Mouse (Mus musculus) CH12.LX (cell line): ENCODE results near the gene Phgr1. TPM values are rescaled to one million over a fixed set of nuclear protein-coding genes. Genes with fewer than 3 reads are reported as not detected.

Experiments
- DNase-seq: peaks from one replicate; pipeline ENCODE4 v3.0.0-alpha.2; 2013; ENCODE audit errors: extremely low read depth
- H3K27ac ChIP-seq: 2 replicates; pipeline ENCODE4 v1.5.1; 2012; ENCODE audit warnings: low read depth, mild to moderate bottlenecking, control low read depth, moderate library complexity; ENCODE audit not compliant: insufficient read depth
- H3K27me3 ChIP-seq: replicated peaks from 2 replicates; pipeline ENCODE3; 2012; ENCODE audit warnings: inconsistent platforms
- H3K36me3 ChIP-seq, 2 experiments: replicated peaks in 1 of 2; 2 replicates each; pipeline versions ENCODE3 to v1.6.1; 2012; ENCODE audit warnings: inconsistent platforms in 1 of 2, low read length in 1 of 2, mild to moderate bottlenecking in 1 of 2, mixed read lengths in 1 of 2, moderate library complexity in 1 of 2; ENCODE audit not compliant: control insufficient read depth in 1 of 2, insufficient read depth in 1 of 2
- H3K4me1 ChIP-seq, 2 experiments: 2 replicates each; pipeline ENCODE4 v1.6.1; 2012; ENCODE audit warnings: inconsistent platforms in 1 of 2, moderate library complexity in 1 of 2; ENCODE audit not compliant: insufficient read depth in 2 of 2, control insufficient read depth in 1 of 2
- H3K4me2 ChIP-seq: 2 replicates; pipeline ENCODE4 v1.6.1; 2012; ENCODE audit warnings: low read depth, mild to moderate bottlenecking, control low read depth; ENCODE audit not compliant: poor library complexity, insufficient read depth, severe bottlenecking
- H3K4me3 ChIP-seq, 3 experiments: fragments of 150-350 bp in 1 of 3; sonication (generic) in 1 of 3; replicated peaks in 1 of 3; 2 replicates each; pipeline versions ENCODE3 to v1.5.1; 2011 to 2012; ENCODE audit warnings: low read depth in 2 of 3, low read length in 2 of 3, mild to moderate bottlenecking in 2 of 3, moderate library complexity in 2 of 3, control low read depth in 1 of 3, improper control_type of control experiment in 1 of 3, inconsistent platforms in 1 of 3, mixed read lengths in 1 of 3; ENCODE audit not compliant: poor library complexity in 1 of 3
- H3K79me2 ChIP-seq: replicated peaks from 2 replicates; pipeline ENCODE4 v1.6.1; 2012; ENCODE audit warnings: mild to moderate bottlenecking, moderate library complexity; ENCODE audit not compliant: control insufficient read depth, poor library complexity, insufficient read depth, severe bottlenecking; ENCODE audit errors: extremely low read depth
- H3K9ac ChIP-seq: 2 replicates; pipeline ENCODE4 v1.6.1; 2012; ENCODE audit warnings: low read depth, mild to moderate bottlenecking, control low read depth, moderate library complexity; ENCODE audit not compliant: insufficient read depth
- H3K9me3 ChIP-seq: replicated peaks from 2 replicates; pipeline ENCODE3; 2012; ENCODE audit warnings: low read length, inconsistent platforms, mixed read lengths
- BHLHE40 ChIP-seq: IDR thresholded peaks from 2 replicates; pipeline ENCODE4 v1.6.1; 2011; ENCODE audit warnings: mild to moderate bottlenecking, low read depth, low read length, improper control_type of control experiment
- CHD2 ChIP-seq: IDR thresholded peaks from 2 replicates; pipeline ENCODE4 v1.6.1; 2011; ENCODE audit warnings: low read length, improper control_type of control experiment
- CTCF ChIP-seq, 2 experiments: IDR thresholded peaks in 1 of 2; conservative IDR thresholded peaks in 1 of 2; 2 replicates each; pipeline ENCODE4 v1.5.1; 2011 to 2012; ENCODE audit warnings: low read depth in 2 of 2, low read length in 2 of 2, improper control_type of control experiment in 1 of 2, inconsistent platforms in 1 of 2, mild to moderate bottlenecking in 1 of 2, moderate library complexity in 1 of 2
- EP300 ChIP-seq: IDR thresholded peaks from 2 replicates; pipeline ENCODE4 v1.6.1; 2011; ENCODE audit warnings: low read length, improper control_type of control experiment
- ETS1 ChIP-seq: conservative IDR thresholded peaks from 2 replicates; pipeline ENCODE4 v1.6.1; 2012; ENCODE audit warnings: low read depth, mild to moderate bottlenecking, inconsistent platforms, low read length, improper control_type of control experiment, moderate library complexity
- GABPA ChIP-seq: IDR thresholded peaks from 2 replicates; pipeline ENCODE4 v1.6.1; 2012; ENCODE audit warnings: low read depth, low read length, improper control_type of control experiment, inconsistent platforms; ENCODE audit not compliant: insufficient replicate concordance
- IRF4 ChIP-seq: IDR thresholded peaks from 2 replicates; pipeline ENCODE4 v1.6.1; 2014; ENCODE audit warnings: low read depth, mild to moderate bottlenecking, inconsistent platforms, low read length, improper control_type of control experiment
- JUN ChIP-seq: IDR thresholded peaks from 2 replicates; pipeline ENCODE4 v1.6.1; 2011; ENCODE audit warnings: low read depth, mild to moderate bottlenecking, low read length, improper control_type of control experiment, moderate library complexity; ENCODE audit not compliant: insufficient read depth
- KAT2A ChIP-seq: IDR thresholded peaks from 2 replicates; pipeline ENCODE4 v1.6.1; 2012; ENCODE audit warnings: low read length, improper control_type of control experiment, inconsistent platforms; ENCODE audit not compliant: insufficient replicate concordance
- MAFK ChIP-seq: IDR thresholded peaks from 2 replicates; pipeline ENCODE4 v1.6.1; 2011; ENCODE audit warnings: low read length, improper control_type of control experiment; ENCODE audit not compliant: insufficient replicate concordance
- MAX ChIP-seq: IDR thresholded peaks from 2 replicates; pipeline ENCODE4 v1.6.1; 2011; ENCODE audit warnings: low read length, improper control_type of control experiment
- MAZ ChIP-seq: IDR thresholded peaks from 2 replicates; pipeline ENCODE4 v1.6.1; 2012; ENCODE audit warnings: low read depth, mild to moderate bottlenecking, inconsistent platforms, low read length, improper control_type of control experiment, moderate library complexity
- MEF2A ChIP-seq: IDR thresholded peaks from 2 replicates; pipeline ENCODE4 v1.6.1; 2014; ENCODE audit warnings: low read depth, mild to moderate bottlenecking, inconsistent platforms, low read length, improper control_type of control experiment, borderline replicate concordance
- MXI1 ChIP-seq: IDR thresholded peaks from 2 replicates; pipeline ENCODE4 v1.6.1; 2011; ENCODE audit warnings: mild to moderate bottlenecking, low read depth, low read length, improper control_type of control experiment
- MYC ChIP-seq: IDR thresholded peaks from 2 replicates; pipeline ENCODE4 v1.6.1; 2011; ENCODE audit warnings: low read depth, mild to moderate bottlenecking, improper control_type of control experiment, low read length
- NELFE ChIP-seq: IDR thresholded peaks from 2 replicates; pipeline ENCODE4 v1.6.1; 2011; ENCODE audit warnings: low read depth, low read length, improper control_type of control experiment
- PAX5 ChIP-seq: IDR thresholded peaks from 2 replicates; pipeline ENCODE4 v1.6.1; 2012; ENCODE audit warnings: low read length, inconsistent platforms, mixed read lengths
- POLR2A ChIP-seq: IDR thresholded peaks from 2 replicates; pipeline ENCODE4 v1.6.1; 2011; ENCODE audit warnings: low read depth, mild to moderate bottlenecking, improper control_type of control experiment, low read length
- RCOR1 ChIP-seq: conservative IDR thresholded peaks from 2 replicates; pipeline ENCODE4 v1.6.1; 2012; ENCODE audit warnings: low read depth, mild to moderate bottlenecking, inconsistent platforms, low read length, improper control_type of control experiment
- SIN3A ChIP-seq: IDR thresholded peaks from 2 replicates; pipeline ENCODE4 v1.6.1; 2012; ENCODE audit warnings: low read length, improper control_type of control experiment, inconsistent platforms
- SMC3 ChIP-seq: IDR thresholded peaks from 2 replicates; pipeline ENCODE4 v1.6.1; 2011; ENCODE audit warnings: low read depth, low read length, improper control_type of control experiment
- TBP ChIP-seq: conservative IDR thresholded peaks from 2 replicates; pipeline ENCODE4 v1.6.1; 2011; ENCODE audit warnings: low read depth, low read length, improper control_type of control experiment
- TCF12 ChIP-seq: IDR thresholded peaks from 2 replicates; pipeline ENCODE4 v1.6.1; 2014; ENCODE audit warnings: low read depth, mild to moderate bottlenecking, inconsistent platforms, low read length, improper control_type of control experiment
- USF1 ChIP-seq: IDR thresholded peaks from 2 replicates; pipeline ENCODE4 v1.6.1; 2014; ENCODE audit warnings: low read depth, mild to moderate bottlenecking, inconsistent platforms, low read length, improper control_type of control experiment
- USF2 ChIP-seq: conservative IDR thresholded peaks from 2 replicates; pipeline ENCODE4 v1.6.1; 2011; ENCODE audit warnings: low read depth, low read length, improper control_type of control experiment
- ZMIZ1 ChIP-seq: IDR thresholded peaks from 2 replicates; pipeline ENCODE4 v1.6.1; 2012; ENCODE audit warnings: low read depth, mild to moderate bottlenecking, inconsistent platforms, low read length, improper control_type of control experiment
- ZNF384 ChIP-seq: IDR thresholded peaks from 2 replicates; pipeline ENCODE4 v1.6.1; 2012; ENCODE audit warnings: low read depth, low read length, improper control_type of control experiment, inconsistent platforms
- dilution Hi-C: fragments of 300-500 bp; cut with MboI; formaldehyde crosslinking; loops from 2 replicates; pipeline ENCODE4 v1.14.3; 2020; ENCODE audit warnings: low sequenced_read_pairs; ENCODE audit not compliant: extremely low pct_unique_long_range_greater_than_20kb, extremely low pct_ligation_motif_present
- in situ Hi-C: fragments of 300-500 bp; cut with MboI; formaldehyde crosslinking; loops from 3 replicates; pipeline ENCODE4 v1.14.3; 2019; ENCODE audit warnings: low sequenced_read_pairs, low pct_ligation_motif_present, low pct_unique_long_range_greater_than_20kb, mixed read lengths
- polyA plus RNA-seq: library from polyadenylated mRNA; unstranded; fragments of >175 nt; gene quantifications from 2 replicates; pipeline ENCODE4 v1.2.1, GENCODE M21; 2012; ENCODE audit warnings: low read depth; ENCODE audit not compliant: insufficient read length
- total RNA-seq, 2 experiments: library from RNA; depleted of rRNA; stranded (reverse); fragments of 300-350 nt in 1 of 2; fragments of >200 nt in 1 of 2; gene quantifications; 2 replicates each; pipeline ENCODE4 v1.2.3; 2012 to 2014

Phgr1 gene
- total and polyA plus RNA-seq, 3 experiments = not detected

DNA sequence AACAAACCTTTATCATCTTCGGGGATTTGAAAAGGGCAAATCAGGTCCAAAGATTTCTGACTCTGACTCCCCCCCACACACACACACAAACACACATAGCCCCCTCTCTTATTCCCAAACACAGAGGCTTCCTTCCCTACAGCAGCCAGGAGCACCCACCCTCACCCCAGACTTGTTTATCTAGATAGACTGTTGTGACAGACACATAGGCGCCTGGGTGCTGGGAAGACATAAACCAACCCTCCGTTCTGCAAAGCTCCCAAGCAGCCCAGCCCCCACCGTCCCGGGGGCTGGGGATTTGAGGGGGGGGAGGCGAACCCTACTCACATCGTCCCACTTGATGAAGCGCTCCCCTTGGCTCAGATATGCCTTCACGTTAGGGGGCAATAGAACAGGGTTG lies 44.7 kb upstream of the Phgr1 start (continued):
- no peak for TF ChIP-seq SMC3
- TF ChIP-seq, all 38 proteins: peak for 0

DNA sequence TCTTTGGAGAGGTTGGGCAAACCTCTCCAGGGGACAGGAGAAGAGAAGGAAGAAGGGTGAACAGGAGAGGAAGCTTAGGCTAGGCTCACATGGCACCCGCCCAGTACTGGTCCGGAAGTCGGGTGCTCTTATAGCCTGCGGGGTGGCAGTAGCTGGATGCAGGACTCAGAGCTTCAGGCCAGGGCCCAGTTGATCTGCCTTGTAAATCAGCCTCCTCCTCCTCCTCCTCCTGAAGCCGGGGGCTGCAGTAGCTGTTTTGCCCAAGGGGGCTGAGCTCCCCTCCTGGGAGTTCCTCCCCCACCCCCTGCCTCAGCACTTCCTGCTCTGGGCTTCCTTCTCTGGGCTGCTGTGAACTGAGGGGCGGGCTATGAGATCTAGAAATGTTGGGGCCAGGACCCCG lies 44.2 kb upstream of the Phgr1 start, which contains the start of gene Plcb2:
Gene Plcb2 (minus strand): TSS at position 102 of the 400 bp plus-strand sequence.
- peaks cover 6 to 25% of the 10 kb centered on the region in 2 experiments for H3K36me3 ChIP-seq
- H3K27me3 ChIP-seq = peaks cover under 1% of the 10 kb centered on the region
- H3K27ac ChIP-seq = peak within 1 kb of the TSS; percentile 46; the same call in 1 of the 2 replicates
- TF ChIP-seq BHLHE40 (0 out of 2 replicates have a peak, but pooled peaks have one; percentile 55), POLR2A (peak; percentile 63), MAX (peak; percentile 50; the same call in 1 of the 2 replicates), ZMIZ1 (0 out of 2 replicates have a peak, but pooled peaks have one; percentile 30), EP300 (peak; percentile 40; the same call in 1 of the 2 replicates), ZNF384 (no peak), MEF2A (peak; percentile 48; the same call in 1 of the 2 replicates), USF2 (no peak), CHD2 (peak; percentile 48; the same call in 1 of the 2 replicates), KAT2A (0 out of 2 replicates have a peak, but pooled peaks have one; percentile 41), TBP (peak; percentile 67; the same call in 1 of the 2 replicates), ETS1 (peak; percentile 34; the same call in 1 of the 2 replicates), MXI1 (no peak; the same call in 1 of the 2 replicates), MYC (no peak), SMC3 (no peak), RCOR1 (no peak), TCF12 (peak; percentile 51; the same call in 1 of the 2 replicates), NELFE (peak; percentile 58; the same call in 1 of the 2 replicates), PAX5 (no peak), MAZ (0 out of 2 replicates have a peak, but pooled peaks have one; percentile 60), IRF4 (peak; percentile 38; the same call in 1 of the 2 replicates), MAFK (no peak), JUN (no peak), SIN3A (no peak; the same call in 1 of the 2 replicates), CTCF (conservative IDR thresholded peaks at IDR 0.05 in 1 of 2, IDR thresholded peaks at IDR 0.05 in 1 of 2; ENCODE audit: low read depth in 2 of 2, low read length in 2 of 2) (no peak), GABPA (no peak), USF1 (no peak)
- H3K79me2 ChIP-seq = no peaks in the 10 kb centered on the region
- H3K9ac ChIP-seq = peak within 1 kb of the TSS; percentile 55
- peak; percentile 60 for DNase-seq
- H3K4me3 ChIP-seq = peak within 1 kb of the TSS; percentile 36 to 64 (median 59)
- no peaks in the 10 kb centered on the region for H3K9me3 ChIP-seq
- dilution Hi-C loops = no loop called here
- H3K4me2 ChIP-seq = peak within 1 kb of the TSS; percentile 53
- H3K4me1 ChIP-seq = peaks cover 16 to 65% of the 10 kb centered on the region in 2 experiments; a peak in 3 of 4 replicates
- in situ Hi-C loops = loop anchor here (25.0 kb wide), 1 partner anchor 241 kb away; the partner anchor contains the start of gene Srp14
